Mouse (Mus musculus): ENCODE measurements around the gene Gm17689.

Gene Gm17689

DNA sequence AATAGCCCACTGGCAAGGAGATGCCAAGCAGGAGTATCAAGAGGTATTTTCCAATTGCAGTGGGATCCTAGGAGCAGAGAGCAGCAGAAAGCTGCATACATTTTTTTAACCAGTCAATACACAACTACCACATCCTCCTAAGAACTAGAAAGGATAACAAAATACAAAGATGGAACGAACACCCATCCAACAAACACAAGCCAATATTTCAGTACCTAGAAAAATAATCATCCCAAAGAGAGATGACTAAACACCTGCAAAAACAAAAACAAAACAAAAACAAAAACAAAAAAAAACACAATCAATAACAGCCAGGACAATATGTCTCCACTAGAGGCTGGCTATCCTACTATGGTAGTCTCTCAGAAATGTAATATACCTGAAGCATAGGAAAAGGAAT, at the start of gene Gm17689:
Gene Gm17689 (minus strand): TSS at position 101 of the 400 bp plus-strand sequence.
- DNase-seq (ENCODE audit: low spot score), result no peak

DNA sequence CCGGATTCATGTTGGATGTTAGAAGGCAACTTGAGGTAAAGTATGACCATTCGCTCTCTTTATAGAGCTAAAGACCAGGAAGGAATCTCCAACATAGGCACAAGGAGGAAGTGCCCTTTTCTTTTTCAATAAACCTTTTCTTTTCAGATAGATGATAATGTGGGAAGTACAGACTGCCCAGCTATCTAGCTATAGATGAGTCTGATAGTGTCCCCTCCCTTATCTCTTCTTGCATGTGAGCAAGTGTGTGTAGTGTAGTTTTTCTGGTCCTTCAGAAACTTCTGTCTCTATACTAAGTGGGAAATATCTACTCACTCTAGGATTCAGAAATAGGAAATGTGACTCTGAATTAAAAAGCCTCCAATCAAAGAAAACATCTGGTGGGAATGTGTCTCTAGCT, 40.6 kb downstream of the Gm17689 start, which contains the start of gene Gm5615:
Gene Gm5615 (minus strand): TSS at position 101 of the 400 bp plus-strand sequence.
- no peak for DNase-seq (ENCODE audit: low spot score)

Data from ovary, postnatal 14 days (tissue).